Mouse (Mus musculus): ENCODE measurements around the gene Myo1h. TPM values are rescaled to one million over a fixed set of nuclear protein-coding genes. Genes with fewer than 3 reads are reported as not detected.

Myo1h gene
- polyA plus RNA-seq, 1 experiment = 2.2 TPM

DNA sequence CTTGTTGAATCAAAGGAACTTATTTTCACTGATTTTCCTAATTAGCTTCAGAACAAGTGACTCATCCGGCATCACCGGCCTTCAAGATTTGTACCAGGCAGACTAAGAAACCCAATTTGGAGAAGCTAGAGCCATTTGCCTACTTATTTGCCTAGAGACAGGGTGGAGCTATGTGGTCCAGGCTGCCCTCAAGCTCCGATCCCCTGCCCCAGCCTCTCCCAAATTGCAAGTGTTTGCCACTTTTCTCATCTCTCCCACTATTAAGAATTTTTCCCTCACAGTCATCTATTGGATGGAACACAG lies 3.6 kb upstream of the Myo1h start:
- H3ac ChIP-seq (ENCODE audit: control insufficient read depth, insufficient read length, low read depth) = no peak overlapping the region
- no peaks in the 10 kb centered on the region for H3K79me2 ChIP-seq (ENCODE audit: control insufficient read depth, insufficient read depth)
- H3K79me3 ChIP-seq (ENCODE audit: low read depth) = no peaks in the 10 kb centered on the region
- no peak overlapping the region for H3K4me3 ChIP-seq (ENCODE audit: insufficient read depth, poor library complexity, severe bottlenecking)
- H3K27me3 ChIP-seq (ENCODE audit: control insufficient read depth, insufficient read depth, insufficient read length) = peaks cover 69% of the 10 kb centered on the region
- TF ChIP-seq MAX (IDR thresholded peaks at IDR 0.05) (no peak), CTCF (IDR thresholded peaks at IDR 0.05; ENCODE audit: control insufficient read depth, insufficient read depth, insufficient read length) (no peak), FOSL1 (IDR thresholded peaks at IDR 0.05; ENCODE audit: insufficient read depth, low read length, poor library complexity, severe bottlenecking) (no peak), MYOD1 (IDR thresholded peaks at IDR 0.05; ENCODE audit: control insufficient read depth, insufficient read length, low read depth) (no peak), USF1 (IDR thresholded peaks at IDR 0.05; ENCODE audit: low read depth) (no peak), MYOG (IDR thresholded peaks at IDR 0.05; ENCODE audit: control insufficient read depth, extremely low read depth, insufficient read length) (no peak), CEBPB (IDR thresholded peaks at IDR 0.05; ENCODE audit: low read depth) (no peak)
- no peaks in the 10 kb centered on the region for H3K36me3 ChIP-seq (ENCODE audit: control insufficient read depth, insufficient read depth)

DNA sequence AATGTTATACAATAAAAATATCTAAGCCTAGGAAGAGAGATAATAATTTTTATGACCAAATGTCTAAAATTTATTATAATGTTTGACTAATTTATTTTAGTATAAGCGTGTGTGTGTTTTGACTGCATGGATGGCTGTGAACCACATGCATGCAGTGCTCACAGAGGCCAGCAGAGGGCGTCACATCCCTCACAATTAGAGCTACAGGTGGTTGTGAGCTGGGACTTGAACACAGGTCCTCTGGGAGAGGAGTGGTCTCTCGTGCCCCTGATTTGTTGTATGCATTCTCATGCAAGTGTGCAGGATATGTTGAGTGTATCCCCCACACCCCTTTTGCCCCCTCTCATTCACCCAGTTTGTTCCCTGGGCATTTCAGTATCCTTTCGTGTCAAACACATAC lies 2.9 kb upstream of the Myo1h start:
- no peak for TF ChIP-seq MYOD1 (IDR thresholded peaks at IDR 0.05; ENCODE audit: control insufficient read depth, insufficient read length, low read depth)
- no peak for TF ChIP-seq MAX (IDR thresholded peaks at IDR 0.05)
- TF ChIP-seq MYOG (IDR thresholded peaks at IDR 0.05; ENCODE audit: control insufficient read depth, extremely low read depth, insufficient read length) = no peak
- TF ChIP-seq CTCF (IDR thresholded peaks at IDR 0.05; ENCODE audit: control insufficient read depth, insufficient read depth, insufficient read length) = no peak
- no peak for TF ChIP-seq CEBPB (IDR thresholded peaks at IDR 0.05; ENCODE audit: low read depth)
- TF ChIP-seq FOSL1 (IDR thresholded peaks at IDR 0.05; ENCODE audit: insufficient read depth, low read length, poor library complexity, severe bottlenecking) = no peak
- no peak for TF ChIP-seq USF1 (IDR thresholded peaks at IDR 0.05; ENCODE audit: low read depth)
- Histone ChIP-seq H3K79me3 (ENCODE audit: low read depth) (no peaks in the 10 kb centered on the region), H3K27me3 (ENCODE audit: control insufficient read depth, insufficient read depth, insufficient read length) (peaks cover 72% of the 10 kb centered on the region), H3K79me2 (ENCODE audit: control insufficient read depth, insufficient read depth) (no peaks in the 10 kb centered on the region), H3K36me3 (ENCODE audit: control insufficient read depth, insufficient read depth) (no peaks in the 10 kb centered on the region), H3K4me3 (ENCODE audit: insufficient read depth, poor library complexity, severe bottlenecking) (no peak overlapping the region), H3ac (ENCODE audit: control insufficient read depth, insufficient read length, low read depth) (no peak overlapping the region)

DNA sequence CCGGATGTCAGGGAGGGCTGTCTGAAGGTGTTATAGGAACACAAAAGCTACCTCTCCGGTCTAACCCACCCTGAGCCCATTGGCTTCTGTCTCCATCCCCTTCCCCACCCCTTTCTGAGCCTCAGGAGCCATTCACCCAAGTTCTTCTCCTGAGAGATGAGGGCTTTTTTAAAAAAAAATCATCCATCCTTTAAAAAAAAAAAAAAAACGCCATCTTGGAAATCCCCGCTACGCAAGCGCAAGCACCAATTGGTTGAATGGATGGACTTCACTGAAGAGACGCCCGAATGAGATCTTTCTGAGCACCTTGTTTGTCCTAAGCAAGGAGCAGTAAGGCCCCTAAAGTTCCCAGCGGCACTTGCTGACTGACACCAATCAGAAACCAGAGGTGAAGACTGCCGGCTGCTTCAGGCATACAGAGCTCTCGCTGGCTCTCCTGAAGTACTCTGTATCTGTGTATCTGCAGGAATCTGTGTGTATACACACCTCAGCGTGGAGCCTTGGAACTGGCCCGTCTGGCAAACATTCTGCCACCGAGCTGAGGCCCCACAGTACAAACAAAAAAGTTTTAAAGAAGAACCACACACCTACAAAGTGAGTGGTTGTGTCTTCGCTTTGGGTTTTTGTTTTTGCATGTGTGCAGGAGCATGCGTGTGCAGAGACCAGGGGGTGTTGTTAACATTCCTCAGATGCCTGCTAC lies 1.9 kb upstream of the Myo1h start:
- H3K27me3 ChIP-seq (ENCODE audit: control insufficient read depth, insufficient read depth, insufficient read length) = peaks cover 71% of the 10 kb centered on the region
- H3K79me2 ChIP-seq (ENCODE audit: control insufficient read depth, insufficient read depth) = no peaks in the 10 kb centered on the region
- TF ChIP-seq USF1 (IDR thresholded peaks at IDR 0.05; ENCODE audit: low read depth) (no peak), CTCF (IDR thresholded peaks at IDR 0.05; ENCODE audit: control insufficient read depth, insufficient read depth, insufficient read length) (no peak), FOSL1 (IDR thresholded peaks at IDR 0.05; ENCODE audit: insufficient read depth, low read length, poor library complexity, severe bottlenecking) (no peak), CEBPB (IDR thresholded peaks at IDR 0.05; ENCODE audit: low read depth) (no peak), MYOD1 (IDR thresholded peaks at IDR 0.05; ENCODE audit: control insufficient read depth, insufficient read length, low read depth) (no peak), MAX (IDR thresholded peaks at IDR 0.05) (no peak), MYOG (IDR thresholded peaks at IDR 0.05; ENCODE audit: control insufficient read depth, extremely low read depth, insufficient read length) (no peak)
- H3K79me3 ChIP-seq (ENCODE audit: low read depth) = no peaks in the 10 kb centered on the region
- H3K4me3 ChIP-seq (ENCODE audit: insufficient read depth, poor library complexity, severe bottlenecking) = no peak overlapping the region
- no peaks in the 10 kb centered on the region for H3K36me3 ChIP-seq (ENCODE audit: control insufficient read depth, insufficient read depth)
- no peak overlapping the region for H3ac ChIP-seq (ENCODE audit: control insufficient read depth, insufficient read length, low read depth)

DNA sequence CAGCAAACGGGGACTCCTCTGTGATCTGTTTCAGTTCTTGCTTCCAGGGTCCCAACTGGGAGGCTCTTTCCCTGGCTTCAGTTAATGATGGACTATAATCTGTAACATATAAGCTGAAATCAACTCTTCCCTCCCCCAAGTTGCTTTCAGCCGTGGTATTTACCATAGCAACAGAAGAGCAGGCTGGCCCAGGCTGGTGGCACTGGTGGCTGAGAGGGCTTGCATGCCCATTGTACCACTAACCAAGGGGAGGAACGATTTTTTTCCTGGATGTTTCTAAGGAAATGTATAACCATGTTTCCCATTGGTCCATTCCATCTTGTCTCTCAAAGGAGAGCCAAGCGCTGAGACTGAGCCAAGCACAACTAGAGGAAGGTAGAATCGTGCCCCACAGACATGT lies 570 bp upstream of the Myo1h start:
- TF ChIP-seq MYOD1 (IDR thresholded peaks at IDR 0.05; ENCODE audit: control insufficient read depth, insufficient read length, low read depth) = no peak
- no peak for TF ChIP-seq CTCF (IDR thresholded peaks at IDR 0.05; ENCODE audit: control insufficient read depth, insufficient read depth, insufficient read length)
- TF ChIP-seq CEBPB (IDR thresholded peaks at IDR 0.05; ENCODE audit: low read depth) = no peak
- TF ChIP-seq MYOG (IDR thresholded peaks at IDR 0.05; ENCODE audit: control insufficient read depth, extremely low read depth, insufficient read length) = no peak
- no peak for TF ChIP-seq MAX (IDR thresholded peaks at IDR 0.05)
- no peak for TF ChIP-seq FOSL1 (IDR thresholded peaks at IDR 0.05; ENCODE audit: insufficient read depth, low read length, poor library complexity, severe bottlenecking)
- TF ChIP-seq USF1 (IDR thresholded peaks at IDR 0.05; ENCODE audit: low read depth) = no peak
- H3K4me3 ChIP-seq (ENCODE audit: insufficient read depth, poor library complexity, severe bottlenecking) = no peak overlapping the region
- peaks cover 66% of the 10 kb centered on the region for H3K27me3 ChIP-seq (ENCODE audit: control insufficient read depth, insufficient read depth, insufficient read length)
- no peaks in the 10 kb centered on the region for H3K79me3 ChIP-seq (ENCODE audit: low read depth)
- H3K79me2 ChIP-seq (ENCODE audit: control insufficient read depth, insufficient read depth) = no peaks in the 10 kb centered on the region
- no peak overlapping the region for H3ac ChIP-seq (ENCODE audit: control insufficient read depth, insufficient read length, low read depth)
- H3K36me3 ChIP-seq (ENCODE audit: control insufficient read depth, insufficient read depth) = no peaks in the 10 kb centered on the region

DNA sequence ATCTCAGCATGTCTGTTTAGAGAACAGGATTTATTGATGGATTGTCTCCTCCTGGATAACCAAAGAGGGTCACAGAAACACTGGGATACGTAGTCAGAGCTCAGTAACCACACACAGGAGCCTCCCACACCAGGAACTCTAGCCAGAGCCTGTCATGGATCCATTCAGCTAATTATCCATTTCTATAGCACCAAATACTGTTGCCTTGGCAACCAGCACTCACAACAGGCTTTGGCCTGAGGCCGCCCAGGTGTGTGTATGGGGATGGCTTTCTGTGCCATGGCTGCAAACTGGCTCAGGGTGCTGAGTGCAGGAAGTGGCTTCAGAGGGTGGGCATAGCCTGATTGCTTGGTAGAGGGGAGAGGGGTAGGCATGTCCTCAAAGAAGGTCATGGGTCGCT lies 1.0 kb downstream of the Myo1h start:
- no peak for TF ChIP-seq MAX (IDR thresholded peaks at IDR 0.05)
- no peak for TF ChIP-seq CTCF (IDR thresholded peaks at IDR 0.05; ENCODE audit: control insufficient read depth, insufficient read depth, insufficient read length)
- TF ChIP-seq MYOD1 (IDR thresholded peaks at IDR 0.05; ENCODE audit: control insufficient read depth, insufficient read length, low read depth) = no peak
- no peak for TF ChIP-seq FOSL1 (IDR thresholded peaks at IDR 0.05; ENCODE audit: insufficient read depth, low read length, poor library complexity, severe bottlenecking)
- no peak for TF ChIP-seq CEBPB (IDR thresholded peaks at IDR 0.05; ENCODE audit: low read depth)
- no peak for TF ChIP-seq USF1 (IDR thresholded peaks at IDR 0.05; ENCODE audit: low read depth)
- no peak for TF ChIP-seq MYOG (IDR thresholded peaks at IDR 0.05; ENCODE audit: control insufficient read depth, extremely low read depth, insufficient read length)
- Histone ChIP-seq H3K79me3 (ENCODE audit: low read depth) (no peaks in the 10 kb centered on the region), H3K27me3 (ENCODE audit: control insufficient read depth, insufficient read depth, insufficient read length) (peaks cover 70% of the 10 kb centered on the region), H3ac (ENCODE audit: control insufficient read depth, insufficient read length, low read depth) (no peak overlapping the region), H3K4me3 (ENCODE audit: insufficient read depth, poor library complexity, severe bottlenecking) (no peak overlapping the region), H3K36me3 (ENCODE audit: control insufficient read depth, insufficient read depth) (no peaks in the 10 kb centered on the region), H3K79me2 (ENCODE audit: control insufficient read depth, insufficient read depth) (no peaks in the 10 kb centered on the region)

All from C2C12 (cell line).